Mouse (Mus musculus) spleen, adult 18-20 months (tissue): ENCODE measurements at regions not wholly inside any gene's neighbourhood (a gene's known extent, or its start where the extent isn't known, plus 50 kb on each side); places are given as distances from the start of the nearest gene placed in this dataset.
A peak's percentile ranks its signal among the peaks of the same experiment; 100 is the strongest.

Experiments
- DNase-seq, 2 experiments: peaks; one replicate each; pipeline ENCODE4 v3.0.0; 2022; ENCODE audit warnings: mixed read lengths in 2 of 2

- peak; percentile 72 to 73 for DNase-seq
Observed at GRCm38 (mm10) chr15:97458748-97459221, 211.7 kb upstream of the Amigo2 start.

GRCm38 (mm10) chr15:97458139-97458747 lies 211.2 kb upstream of the Amigo2 start:
- peak; percentile 56 to 58 for DNase-seq

- no peak for DNase-seq
Observed at GRCm38 (mm10) chr15:97457468-97457867, 210.4 kb upstream of the Amigo2 start.

- no peak for DNase-seq
Observed at GRCm38 (mm10) chr15:97456991-97457390, 209.9 kb upstream of the Amigo2 start.

- no peak for DNase-seq
Observed at GRCm38 (mm10) chr15:97455672-97456071, 208.6 kb upstream of the Amigo2 start.

GRCm38 (mm10) chr15:97449724-97450123 lies 202.6 kb upstream of the Amigo2 start:
- no peak for DNase-seq

GRCm38 (mm10) chr15:97449001-97449400 lies 201.9 kb upstream of the Amigo2 start:
- no peak for DNase-seq

GRCm38 (mm10) chr15:97448243-97448880 lies 201.3 kb upstream of the Amigo2 start:
- DNase-seq, result no peak

GRCm38 (mm10) chr15:97446181-97446580 lies 199.1 kb upstream of the Amigo2 start:
- DNase-seq, result no peak

GRCm38 (mm10) chr15:97438235-97438760 lies 191.2 kb upstream of the Amigo2 start:
- DNase-seq, result no peak
